Mouse (Mus musculus): ENCODE measurements around the gene Srsf6.

DNA sequence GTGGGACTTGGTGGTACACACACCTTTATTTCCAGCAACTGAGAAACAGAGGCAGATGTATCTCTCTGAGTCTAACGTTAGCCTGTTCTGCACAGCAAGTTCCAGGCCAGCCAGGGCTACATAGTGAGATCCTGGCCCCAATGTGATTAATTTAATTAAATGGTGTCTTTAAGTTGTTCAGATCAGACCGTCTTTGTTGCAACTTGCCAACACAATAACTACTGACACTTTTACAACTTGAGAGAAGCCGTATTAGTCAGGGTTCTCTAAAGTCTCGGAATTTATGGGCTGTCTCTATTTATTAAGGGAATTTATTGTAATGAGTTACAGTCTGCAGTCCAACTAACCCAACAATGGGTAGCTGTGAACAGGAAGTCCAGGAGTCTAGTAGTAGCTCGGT is 7.2 kb upstream of the Srsf6 start:
- TF ChIP-seq CTCF (IDR thresholded peaks at IDR 0.05) (no peak), EP300 (IDR thresholded peaks at IDR 0.05) (no peak)

Measured in lung, postnatal 0 days (tissue).